Mouse (Mus musculus) small intestine, adult 2 months (tissue): ENCODE measurements around the gene Apbb2.

Source experiments
- CTCF ChIP-seq: fragments of 200-500 bp; IDR thresholded peaks from 2 replicates; pipeline ENCODE4 v1.5.1; 2012; ENCODE audit warnings: low read depth, mild to moderate bottlenecking, control low read depth, inconsistent platforms, low read length, moderate library complexity, mixed read lengths; ENCODE audit not compliant: insufficient replicate concordance, insufficient read length; ENCODE audit errors: extremely low read depth
- POLR2A ChIP-seq: fragments of 200-500 bp; IDR thresholded peaks from 2 replicates; pipeline ENCODE4 v1.6.1; 2012; ENCODE audit warnings: low read depth, mild to moderate bottlenecking, control low read depth, inconsistent platforms, low read length, moderate library complexity

GRCm38 (mm10) chr5:66304300-66305067 is 314.1 kb downstream of the Apbb2 start:
- TF ChIP-seq POLR2A = no peak
- no peak for TF ChIP-seq CTCF
